Mouse (Mus musculus) kidney, adult 2 months (tissue): Measurements from ENCODE around the gene Gm49380. TPM values are rescaled to one million over a fixed set of nuclear protein-coding genes. Genes with fewer than 3 reads are reported as not detected.

Experiments
- DNase-seq: peaks from one replicate; pipeline ENCODE4 v3.0.0; 2021
- H3K27ac ChIP-seq: fragments of 200-500 bp; 2 replicates; pipeline ENCODE4 v1.5.1; 2012; ENCODE audit warnings: low read depth, low read length, control low read depth, inconsistent platforms; ENCODE audit not compliant: insufficient read depth
- H3K27me3 ChIP-seq: fragments of 200-500 bp; replicated peaks from 2 replicates; pipeline ENCODE4 v1.6.1; 2012; ENCODE audit warnings: mild to moderate bottlenecking, moderate library complexity, low read length, inconsistent platforms; ENCODE audit not compliant: control insufficient read depth, insufficient read depth
- H3K36me3 ChIP-seq: fragments of 200-500 bp; 2 replicates; pipeline ENCODE4 v1.6.1; 2012; ENCODE audit warnings: mild to moderate bottlenecking, moderate library complexity, low read length, inconsistent platforms; ENCODE audit not compliant: control insufficient read depth, insufficient read depth
- H3K4me1 ChIP-seq: fragments of 200-500 bp; 2 replicates; pipeline ENCODE4 v1.6.1; 2011; ENCODE audit warnings: low read length; ENCODE audit not compliant: control insufficient read depth, insufficient read depth
- H3K4me3 ChIP-seq: fragments of 200-500 bp; 2 replicates; pipeline ENCODE4 v1.5.1; 2011; ENCODE audit warnings: mild to moderate bottlenecking, low read depth, low read length, control low read depth; ENCODE audit not compliant: insufficient read depth
- CTCF ChIP-seq: fragments of 200-500 bp; conservative IDR thresholded peaks from 2 replicates; pipeline ENCODE4 v1.5.1; 2011; ENCODE audit warnings: low read depth, mild to moderate bottlenecking, control low read depth, low read length, moderate library complexity, mixed read lengths; ENCODE audit not compliant: insufficient read depth, insufficient read length
- POLR2A ChIP-seq: fragments of 200-500 bp; IDR thresholded peaks from one replicate; pipeline ENCODE4 v1.6.1; 2011; ENCODE audit warnings: low read depth, low read length, control low read depth
- WGBS: fragments of 180-500 bp; shearing (Covaris S2); methylation state at CpG from one replicate; pipeline ENCODE4 v1.1.7; 2018; 5-methylcytosine and 5-hydroxymethylcytosine counted together
- polyA plus RNA-seq: library from polyadenylated mRNA; depleted of rRNA; stranded (reverse); fragments of >200 nt; gene quantifications from 2 replicates; pipeline ENCODE4 v1.2.3, GENCODE M21; 2012

Gene Gm49380
- polyA plus RNA-seq, 1 experiment: not detected

- TF ChIP-seq POLR2A: no peak
- peak; percentile 85 for TF ChIP-seq CTCF
- no peaks in the 10 kb centered on the region for H3K27me3 ChIP-seq
- H3K4me1 ChIP-seq: peaks cover 2% of the 10 kb centered on the region
- no peak overlapping the region for H3K27ac ChIP-seq
- DNase-seq: peak; percentile 82
- 45% methylated on average over 24 of the region's 24 CpGs for WGBS
- H3K4me3 ChIP-seq: no peak overlapping the region
- peaks cover 9% of the 10 kb centered on the region for H3K36me3 ChIP-seq
Observed at GRCm38 (mm10) chr9:44093612-44094503, 19.4 kb downstream of the Gm49380 start.

GRCm38 (mm10) chr9:44088877-44089608, 24.3 kb downstream of the Gm49380 start:
- Histone ChIP-seq H3K4me3 (no peak overlapping the region), H3K27ac (no peak overlapping the region), H3K27me3 (no peaks in the 10 kb centered on the region), H3K4me1 (peaks cover 5% of the 10 kb centered on the region), H3K36me3 (peaks cover 9% of the 10 kb centered on the region)
- no peak for TF ChIP-seq POLR2A
- no peak for TF ChIP-seq CTCF
- WGBS: 50% methylated on average over 12 of the region's 12 CpGs
- DNase-seq: no peak

- peaks cover 8% of the 10 kb centered on the region for H3K36me3 ChIP-seq
- WGBS: 25% methylated on average over 15 of the region's 15 CpGs
- peaks cover 16% of the 10 kb centered on the region for H3K4me1 ChIP-seq
- no peak for TF ChIP-seq POLR2A
- no peak for TF ChIP-seq CTCF
- peak overlapping the region; percentile 56 for H3K4me3 ChIP-seq
- H3K27ac ChIP-seq: peak overlapping the region; percentile 60
- DNase-seq: peak; percentile 66
- H3K27me3 ChIP-seq: no peaks in the 10 kb centered on the region
Observed at GRCm38 (mm10) chr9:44087761-44088455, 25.4 kb downstream of the Gm49380 start.

GRCm38 (mm10) chr9:44086960-44087359, 26.3 kb downstream of the Gm49380 start:
- H3K27me3 ChIP-seq: no peaks in the 10 kb centered on the region
- H3K36me3 ChIP-seq: peaks cover 7% of the 10 kb centered on the region
- H3K4me1 ChIP-seq: peaks cover 16% of the 10 kb centered on the region
- peak; percentile 83 for DNase-seq
- peak overlapping the region; percentile 60 for H3K27ac ChIP-seq
- peak overlapping the region; percentile 56 for H3K4me3 ChIP-seq
- 37% methylated on average over 10 of the region's 10 CpGs for WGBS
- peak; percentile 66 for TF ChIP-seq POLR2A
- no peak for TF ChIP-seq CTCF

- DNase-seq: peak; percentile 88
- 46% methylated on average over 15 of the region's 15 CpGs for WGBS
- Histone ChIP-seq H3K4me3 (peak overlapping the region; percentile 81), H3K36me3 (peaks cover 4% of the 10 kb centered on the region), H3K4me1 (peaks cover 19% of the 10 kb centered on the region), H3K27ac (peak overlapping the region; percentile 99), H3K27me3 (no peaks in the 10 kb centered on the region)
- no peak for TF ChIP-seq CTCF
- peak; percentile 66 for TF ChIP-seq POLR2A
Observed at GRCm38 (mm10) chr9:44085741-44086665, 27.3 kb downstream of the Gm49380 start.

GRCm38 (mm10) chr9:44085276-44085675, 28.0 kb downstream of the Gm49380 start:
- Histone ChIP-seq H3K27me3 (no peaks in the 10 kb centered on the region), H3K27ac (peak overlapping the region; percentile 99), H3K4me1 (peaks cover 27% of the 10 kb centered on the region), H3K4me3 (peak overlapping the region; percentile 81), H3K36me3 (peaks cover 2% of the 10 kb centered on the region)
- no peak for DNase-seq
- no peak for TF ChIP-seq CTCF
- 6% methylated on average over 10 of the region's 10 CpGs for WGBS
